Mouse (Mus musculus) right cerebral cortex, postnatal 14 days (tissue): ENCODE data around the gene Agpat1.

Source experiments
- DNase-seq: peaks from one replicate; pipeline ENCODE4 v3.0.0; 2022

The Agpat1 gene

GRCm38 (mm10) chr17:34640778-34641601, 36.9 kb downstream of the Agpat1 start:
- DNase-seq: peak; percentile 21

GRCm38 (mm10) chr17:34641945-34642344, 37.9 kb downstream of the Agpat1 start:
- no peak for DNase-seq

- no peak for DNase-seq
These were observed 39.3 kb downstream of the Agpat1 start for GRCm38 (mm10) chr17:34643379-34643778.

DNA sequence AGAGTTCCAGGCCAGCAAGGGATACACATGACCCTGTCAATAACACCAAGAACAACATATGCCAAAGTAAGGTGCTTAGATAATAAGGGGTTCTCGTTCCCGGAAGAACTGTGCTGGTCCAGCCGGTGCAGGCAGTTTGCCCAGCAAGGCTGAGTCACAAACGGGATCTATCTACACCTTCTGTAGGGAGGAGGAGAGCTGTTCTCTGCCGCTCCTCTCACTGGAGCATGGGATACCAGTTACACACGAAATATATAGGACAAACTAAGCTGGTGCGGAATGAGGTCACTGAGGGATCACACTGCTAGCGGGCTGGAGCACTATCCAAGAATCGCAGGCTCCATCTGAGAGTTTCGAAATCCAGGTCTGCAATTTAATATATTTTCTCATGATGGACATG, 39.9 kb downstream of the Agpat1 start:
- no peak for DNase-seq

DNA sequence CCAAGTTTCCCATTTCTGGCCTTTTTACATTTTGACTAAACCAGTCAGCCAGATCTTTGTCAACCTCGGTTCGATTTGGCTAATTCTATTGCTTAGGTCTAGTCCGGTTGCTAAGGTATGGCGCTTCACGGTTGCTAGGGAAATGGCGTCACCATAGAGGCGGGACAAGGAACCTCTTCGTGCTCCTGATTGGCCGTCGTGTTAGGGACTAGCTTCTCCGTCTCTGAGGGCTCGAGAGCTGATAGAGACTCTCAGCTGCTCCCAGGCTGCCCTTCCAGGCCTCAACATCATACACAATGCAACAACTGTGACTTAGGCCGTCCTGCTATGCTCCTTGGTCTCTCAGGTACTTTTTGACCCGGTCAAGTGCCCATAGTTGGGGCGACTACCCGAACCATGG, 40.5 kb downstream of the Agpat1 start, which contains the start of gene Fkbpl:
Gene Fkbpl (plus strand): TSS at position 157 of the 400 bp plus-strand sequence.
- DNase-seq: peak; percentile 92

DNA sequence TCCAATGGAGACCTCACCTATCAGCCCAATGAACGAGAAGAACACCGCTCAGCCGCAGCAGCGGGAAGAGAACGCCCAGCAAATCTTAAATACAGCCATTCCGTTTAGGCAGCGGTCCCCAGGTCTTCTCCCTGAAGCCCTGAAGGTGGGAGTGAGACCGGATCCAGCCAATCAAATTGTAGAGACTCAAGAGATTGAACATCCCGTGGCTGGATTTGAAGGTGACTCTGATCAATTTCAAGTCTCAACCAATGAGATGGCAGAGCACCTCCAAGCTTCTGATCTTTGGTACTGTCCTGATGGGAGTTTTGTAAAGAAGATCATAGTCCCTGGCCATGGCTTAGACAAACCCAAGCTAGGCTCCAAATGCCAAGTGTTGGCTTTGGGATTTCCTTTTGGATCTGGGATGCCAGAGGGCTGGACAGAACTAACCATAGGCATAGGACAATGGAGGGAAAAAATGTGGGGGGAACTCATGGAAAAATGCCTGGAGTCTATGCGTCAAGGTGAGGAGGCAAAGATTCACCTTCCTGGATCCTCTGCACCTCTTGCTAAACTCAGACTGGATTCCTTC, 41.3 kb downstream of the Agpat1 start:
- DNase-seq: no peak

DNA sequence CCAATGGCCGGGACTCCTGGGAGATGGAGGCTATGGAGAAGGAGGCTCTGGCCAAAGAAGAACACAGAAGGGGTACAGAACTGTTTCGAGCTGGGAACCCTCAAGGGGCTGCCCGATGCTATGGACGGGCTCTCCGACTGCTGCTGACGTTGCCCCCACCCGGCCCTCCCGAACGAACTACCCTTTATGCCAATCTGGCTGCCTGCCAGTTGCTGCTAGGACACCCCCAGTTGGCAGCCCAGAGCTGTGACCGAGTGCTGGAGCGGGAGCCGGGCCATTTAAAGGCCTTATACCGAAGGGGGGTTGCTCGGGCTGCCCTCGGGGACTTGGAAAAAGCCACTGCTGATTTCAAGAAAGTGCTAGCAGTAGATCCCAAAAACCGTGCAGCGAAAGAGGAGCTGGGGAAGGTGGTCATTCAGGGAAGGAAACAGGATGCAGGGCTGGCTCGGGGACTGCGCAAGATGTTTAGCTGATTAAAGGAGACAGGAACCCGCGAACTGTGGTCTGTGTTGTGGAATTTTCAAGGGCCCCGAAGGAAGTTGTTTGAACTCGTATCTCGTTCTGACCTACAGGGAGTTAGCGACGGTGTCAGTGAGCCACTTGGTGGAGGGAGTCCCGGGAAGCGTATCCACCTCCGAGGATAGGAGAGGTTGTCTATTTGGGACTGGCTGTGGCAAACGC, 41.9 kb downstream of the Agpat1 start:
- no peak for DNase-seq

- peak; percentile 94 for DNase-seq
These were observed 43.1 kb downstream of the Agpat1 start, which contains the start of gene Atf6b for GRCm38 (mm10) chr17:34646906-34647787. TSS of gene Atf6b (plus strand) at chr17:34647146.

- DNase-seq: no peak
These were observed 44.3 kb downstream of the Agpat1 start for GRCm38 (mm10) chr17:34648141-34648890.

DNA sequence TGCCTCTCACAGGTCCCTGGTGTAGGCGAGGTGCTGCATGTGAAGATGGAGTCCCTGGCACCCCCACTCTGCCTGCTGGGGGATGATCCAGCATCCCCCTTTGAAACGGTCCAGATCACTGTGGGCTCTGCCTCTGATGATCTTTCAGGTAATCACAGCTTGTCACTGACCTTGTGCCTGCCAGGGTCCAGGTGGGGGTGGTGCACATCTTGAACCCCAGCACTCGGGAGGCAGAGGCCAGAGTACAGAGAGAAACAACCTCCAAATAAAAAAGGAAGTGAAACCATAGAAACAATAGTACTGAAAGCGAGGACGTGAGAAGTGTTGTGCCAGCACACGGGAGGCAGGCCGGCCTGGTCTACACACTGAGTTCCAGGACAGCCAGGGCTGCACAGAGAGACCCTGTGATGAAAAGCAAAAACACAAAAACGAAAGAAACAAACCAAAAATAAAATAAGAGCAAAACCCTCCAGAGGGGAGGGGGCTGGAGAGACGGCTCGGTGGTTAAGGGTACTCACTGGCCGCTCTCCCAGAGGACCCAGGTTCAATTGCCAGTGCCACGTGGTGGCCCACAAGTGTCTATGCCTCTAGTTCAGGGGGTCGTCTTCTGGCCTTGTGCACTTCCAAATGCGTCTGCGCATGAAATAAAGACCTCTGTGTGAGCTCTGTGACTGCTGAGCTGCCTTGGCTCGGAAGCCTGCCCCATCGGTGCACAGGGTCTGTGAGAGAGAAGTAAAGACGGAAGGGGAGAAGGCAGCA, 45.2 kb downstream of the Agpat1 start:
- DNase-seq: no peak

- DNase-seq: no peak
These were observed 46.7 kb downstream of the Agpat1 start for GRCm38 (mm10) chr17:34650781-34651180.

GRCm38 (mm10) chr17:34651507-34652221, 47.6 kb downstream of the Agpat1 start:
- peak; percentile 44 for DNase-seq

DNA sequence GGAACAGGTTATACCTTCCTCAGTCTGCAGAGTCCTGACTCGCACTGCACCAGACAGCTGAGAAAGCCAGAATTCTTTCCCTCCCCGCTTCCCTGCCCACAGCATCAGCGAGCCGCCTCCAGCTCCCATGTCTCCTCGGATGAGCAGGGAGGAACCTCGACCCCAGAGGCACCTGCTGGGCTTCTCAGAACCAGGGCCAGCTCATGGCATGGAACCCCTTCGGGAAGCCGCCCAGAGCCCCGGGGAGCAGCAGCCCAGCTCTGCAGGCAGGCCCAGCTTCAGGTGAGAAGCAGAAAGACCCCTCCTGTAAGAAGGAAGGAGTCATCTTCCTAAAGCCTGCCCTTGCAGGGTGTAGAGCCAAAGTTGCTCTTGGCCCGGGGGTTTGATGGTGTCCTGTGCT, 48.5 kb downstream of the Agpat1 start:
- no peak for DNase-seq

DNA sequence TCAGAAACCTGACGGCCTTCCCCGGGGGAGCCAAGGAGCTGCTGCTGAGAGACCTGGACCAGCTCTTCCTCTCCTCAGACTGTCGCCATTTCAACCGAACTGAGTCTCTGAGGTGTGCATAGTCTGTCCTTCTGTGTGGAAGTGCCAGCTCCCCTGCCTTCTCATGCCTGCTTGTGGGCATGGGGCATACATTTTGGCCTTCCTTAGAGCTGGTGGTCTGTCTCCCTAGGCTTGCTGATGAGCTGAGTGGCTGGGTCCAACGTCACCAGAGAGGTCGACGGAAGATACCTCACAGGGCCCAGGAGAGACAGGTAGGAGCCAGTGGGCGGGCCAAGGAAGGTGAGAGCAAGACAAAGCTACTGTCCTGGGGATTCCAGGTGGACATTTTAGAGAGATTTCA, 48.9 kb downstream of the Agpat1 start:
- DNase-seq: no peak

DNA sequence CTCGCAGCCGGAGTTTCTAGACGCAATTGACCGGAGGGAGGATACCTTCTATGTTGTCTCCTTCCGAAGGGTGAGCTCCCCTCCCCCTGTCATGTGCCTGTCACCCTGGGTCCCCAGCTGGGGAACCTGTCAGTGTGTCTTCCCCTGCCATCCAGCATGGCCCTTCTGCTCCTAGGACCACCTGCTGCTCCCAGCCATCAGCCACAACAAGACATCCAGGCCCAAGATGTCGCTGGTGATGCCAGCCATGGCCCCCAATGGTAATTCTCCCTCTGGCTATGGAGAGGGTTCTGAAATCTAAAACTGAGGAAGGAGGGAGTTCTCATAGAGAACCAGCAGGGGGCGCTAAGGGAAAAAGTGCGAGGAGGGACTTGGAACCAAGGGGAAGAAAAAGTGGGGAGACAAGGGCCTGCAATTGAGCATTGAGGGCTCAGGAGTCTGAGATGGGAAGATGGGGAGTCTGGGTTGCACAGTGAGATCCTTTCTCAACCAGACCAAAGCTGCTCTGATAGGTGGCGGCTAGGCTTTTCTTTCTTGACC, 49.8 kb downstream of the Agpat1 start:
- DNase-seq: peak; percentile 68

GRCm38 (mm10) chr17:34654392-34654791, 50.3 kb downstream of the Agpat1 start:
- peak; percentile 35 for DNase-seq

DNA sequence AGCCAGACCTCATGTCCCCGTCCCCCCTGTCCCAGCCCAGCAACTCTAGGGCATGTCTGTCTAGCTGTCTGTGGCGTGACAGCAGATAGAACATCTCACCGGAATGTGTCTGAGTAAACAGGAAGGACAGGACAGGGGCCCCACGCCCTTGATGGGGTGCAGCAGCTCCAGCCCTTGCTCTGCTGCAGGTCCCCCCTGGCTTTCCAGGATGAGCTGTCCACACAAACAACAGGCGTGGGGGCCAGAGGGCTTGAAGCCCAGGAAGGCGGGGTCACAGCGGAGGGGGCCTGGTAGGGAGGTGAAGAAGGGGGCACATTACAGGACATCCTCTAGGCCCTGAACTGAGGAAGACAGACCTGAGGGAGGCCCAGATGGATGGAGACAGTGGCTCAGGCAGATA, 51.1 kb downstream of the Agpat1 start:
- DNase-seq: no peak

DNA sequence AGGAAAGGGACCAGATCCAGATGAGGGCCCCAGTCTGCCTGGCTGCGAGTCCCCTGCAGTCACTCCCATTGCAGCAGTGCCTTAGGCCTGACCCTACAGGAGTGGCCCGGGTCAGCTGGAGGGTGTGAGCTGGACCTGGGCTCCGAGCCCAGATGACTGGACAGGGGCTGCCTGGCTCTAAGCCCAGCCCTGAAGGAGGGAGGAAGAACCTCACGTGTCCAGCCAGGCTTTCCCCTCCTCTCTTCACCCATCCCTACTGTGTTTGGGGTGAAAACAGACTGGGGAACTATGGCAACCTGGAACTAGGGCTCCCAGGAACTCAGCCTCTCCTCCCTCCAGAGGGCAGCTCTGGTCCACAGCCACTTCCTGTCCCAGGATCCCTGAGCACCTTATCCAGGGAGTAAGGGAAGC, 51.5 kb downstream of the Agpat1 start:
- DNase-seq: peak; percentile 59

- no peak for DNase-seq
These were observed 52.6 kb downstream of the Agpat1 start for GRCm38 (mm10) chr17:34656666-34657065.

- no peak for DNase-seq
These were observed 53.2 kb downstream of the Agpat1 start for GRCm38 (mm10) chr17:34657271-34657670.
